Mouse (Mus musculus): ENCODE results near the gene Hdac6.
"Not testable (repeated sequence)": the region's sequence is repeated elsewhere in the genome, so short reads cannot be mapped to it uniquely, and the experiment has no call there.

Gene Hdac6

GRCm38 (mm10) chrX:7919601-7920383, 27.9 kb downstream of the Hdac6 start, which contains the start of gene Pcsk1n:
Pcsk1n (plus strand) TSS chrX:7919822.
- in situ Hi-C loops (cut with MboI, MseI): loop anchor here (10.0 kb wide), 1 partner anchor 95 kb away; the partner anchor contains the start of gene Glod5

- in situ Hi-C loops (cut with MboI, MseI): loop anchor here (10.0 kb wide), 1 partner anchor 97 kb away; the partner anchor contains the start of gene Glod5
Observed at GRCm38 (mm10) chrX:7917960-7918359, 29.7 kb downstream of the Hdac6 start.

- in situ Hi-C loops (cut with MboI, MseI): loop anchor here (10.0 kb wide), 1 partner anchor 99 kb away; the partner anchor contains the start of gene Glod5
Observed at GRCm38 (mm10) chrX:7915669-7916068, 32.0 kb downstream of the Hdac6 start.

- in situ Hi-C loops (cut with MboI, MseI): loop anchor here (10.0 kb wide), 1 partner anchor 104 kb away; the partner anchor contains the start of gene Glod5
Observed at GRCm38 (mm10) chrX:7910473-7910872, 37.2 kb downstream of the Hdac6 start.

GRCm38 (mm10) chrX:7909242-7909641, 38.4 kb downstream of the Hdac6 start, which contains the start of gene Gm10490:
Gm10490 (plus strand) TSS chrX:7909542.
- in situ Hi-C loops (cut with MboI, MseI): not testable (repeated sequence)

- in situ Hi-C loops (cut with MboI, MseI): no loop called here
Observed at GRCm38 (mm10) chrX:7907735-7908134, 40.0 kb downstream of the Hdac6 start, which contains the start of gene Gm10491. Gm10491 (minus strand) TSS chrX:7907835.

GRCm38 (mm10) chrX:7904441-7904840, 43.2 kb downstream of the Hdac6 start:
- in situ Hi-C loops (cut with MboI, MseI): no loop called here

- in situ Hi-C loops (cut with MboI, MseI): no loop called here
Observed at GRCm38 (mm10) chrX:7898880-7899874, 48.5 kb downstream of the Hdac6 start, which contains the start of the genes Pqbp1 and Timm17b. Pqbp1 (minus strand) TSS chrX:7899269. Timm17b (plus strand) TSS chrX:7899357.

- in situ Hi-C loops (cut with MboI, MseI): no loop called here
Observed at GRCm38 (mm10) chrX:7898211-7898610, 49.5 kb downstream of the Hdac6 start.

GRCm38 (mm10) chrX:7883841-7884567, 63.7 kb downstream of the Hdac6 start, which contains the start of gene Slc35a2:
Slc35a2 (plus strand) TSS chrX:7884028.
- in situ Hi-C loops (cut with MboI, MseI): no loop called here

All from T-helper 2 cell (primary cell).